Mouse (Mus musculus) cerebellum, postnatal 14 days (tissue): Measurements from ENCODE around the gene Mocs2.

ENCODE experiments used
- DNase-seq, 2 experiments: peaks; one replicate each; pipeline ENCODE4 v3.0.0; 2021; ENCODE audit warnings: mixed read lengths in 2 of 2

Gene Mocs2

GRCm38 (mm10) chr13:114854428-114854827 lies 36.4 kb downstream of the Mocs2 start:
- DNase-seq, result no peak

GRCm38 (mm10) chr13:114855573-114856268 lies 37.7 kb downstream of the Mocs2 start:
- peak; percentile 27 to 42 for DNase-seq

- no peak for DNase-seq
Measured at GRCm38 (mm10) chr13:114856269-114856627, 38.2 kb downstream of the Mocs2 start.

GRCm38 (mm10) chr13:114857525-114857924 lies 39.5 kb downstream of the Mocs2 start:
- DNase-seq, result no peak

DNA sequence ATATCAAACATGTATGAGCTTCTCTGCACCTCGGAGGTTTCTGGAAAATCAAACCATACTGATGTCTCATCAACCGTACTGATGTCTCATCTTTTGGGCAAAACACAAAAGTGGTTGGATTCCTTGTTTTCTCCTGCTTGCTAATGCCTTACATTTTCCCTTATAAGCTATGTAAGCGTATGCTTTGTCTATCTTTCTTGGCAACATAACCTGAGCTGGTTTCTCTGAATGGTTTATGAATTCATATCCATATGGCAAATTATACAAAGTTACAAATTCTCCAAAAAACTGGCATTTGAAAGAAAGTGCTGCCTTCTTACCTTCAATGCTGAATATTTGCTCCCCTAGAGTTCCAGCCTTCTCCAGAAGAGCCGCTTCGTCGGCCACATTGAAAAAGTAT lies 56.7 kb downstream of the Mocs2 start:
- no peak for DNase-seq

- DNase-seq, result no peak
Measured at GRCm38 (mm10) chr13:114876005-114876520, 58.0 kb downstream of the Mocs2 start.

- no peak for DNase-seq
Measured at GRCm38 (mm10) chr13:114878667-114879066, 60.6 kb downstream of the Mocs2 start.
